8 mouse cellular contexts compared by ENCODE assay signal in the genomic region with DNA sequence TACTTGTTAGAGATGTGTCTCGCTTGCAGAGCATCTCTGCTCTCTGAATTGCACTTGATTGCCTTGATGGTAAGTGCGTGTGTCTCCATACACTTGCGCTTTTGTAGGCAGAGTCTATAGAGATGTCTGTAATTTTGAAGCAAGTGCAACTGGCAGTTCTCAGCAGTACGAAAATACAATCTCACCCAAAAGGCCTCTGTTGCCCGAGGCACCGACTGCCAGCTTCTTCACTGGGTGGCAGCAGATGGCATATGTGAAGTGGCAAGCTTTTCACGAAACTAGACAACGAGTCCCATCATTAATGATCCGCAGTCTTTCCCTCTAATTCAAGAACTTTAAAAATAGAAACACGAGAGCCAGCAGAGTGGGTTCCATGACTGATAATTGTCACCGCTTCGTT. TPM values are rescaled to one million over a fixed set of nuclear protein-coding genes. Genes with fewer than 3 reads are reported as not detected.
A peak's percentile ranks its signal among the peaks of the same experiment; 100 is the strongest.
DNase-seq lines count a peak whose midpoint lies in the region; ATAC-seq and TF ChIP-seq lines count a peak whose summit lies in the region.

No protein-coding gene starts in this region.

- TF ChIP-seq POLR2A in brain, embryonic 14.5 days (IDR thresholded peaks at IDR 0.05; ENCODE audit: borderline replicate concordance, extremely low read depth, insufficient read depth, insufficient read length, poor library complexity, severe bottlenecking): no peak
- no peak for TF ChIP-seq POLR2A in cortical plate, adult 2 months (IDR thresholded peaks at IDR 0.05; ENCODE audit: extremely low read depth, insufficient read depth, low read length)

- H3K4me3 ChIP-seq in cortical plate, adult 2 months (ENCODE audit: insufficient read depth, low read length): no peak overlapping the region

- intact Hi-C loops in left cerebral cortex, postnatal 4 days (cut with DNase I): no loop called here
- intact Hi-C loops in gastrocnemius, postnatal 36 days (cut with DNase I): no loop called here

- no peak for DNase-seq in frontal cortex, postnatal 10 days (ENCODE audit: low spot score in 2 of 2)
- peak; percentile 84 for DNase-seq in brain, embryonic 14.5 days (ENCODE audit: low read depth)
- peak; percentile 69 for DNase-seq in left cerebral cortex, postnatal 4 days
- no peak for DNase-seq in embryo, embryonic 10 days (ENCODE audit: low spot score)
- no peak for DNase-seq in thymus, postnatal 36 days
- DNase-seq in gastrocnemius, postnatal 36 days: no peak

- peak; percentile 32; the same call in 1 of the 2 replicates for ATAC-seq in frontal cortex, adult (ENCODE audit: low TSS enrichment)

- H3K27ac ChIP-seq in cortical plate, adult 2 months (ENCODE audit: insufficient read depth, low read length): 0 out of 2 replicates have a peak overlapping the region, but pooled peaks have one; percentile 58

- TF ChIP-seq CTCF in brain, embryonic 14.5 days (IDR thresholded peaks at IDR 0.05; ENCODE audit: borderline replicate concordance, extremely low read depth, insufficient read depth, insufficient read length): no peak
- no peak for TF ChIP-seq CTCF in cortical plate, adult 2 months (IDR thresholded peaks at IDR 0.05; ENCODE audit: extremely low read depth, insufficient read depth, low read length)

- H3K4me1 ChIP-seq in cortical plate, adult 2 months (ENCODE audit: control insufficient read depth, insufficient read depth, low read length): peaks cover 20% of the 10 kb centered on the region

RNA-seq across cellular contexts. Expression of gene Ppm1h, which starts 37.3 kb away (rescaled TPM):
- 5.9 and 13.4 TPM in 2 replicates for polyA plus RNA-seq in brain, embryonic 14.5 days (2012; rRNA removed)
- polyA plus RNA-seq in cortical plate, adult 2 months (2012; rRNA removed): 34.2 and 38.3 TPM in 2 replicates
- total RNA-seq in left cerebral cortex, postnatal 4 days (2021): 10 to 100 TPM; 63.3 to 68.3 TPM
- 1 to 10 TPM; 1.1 to 2.6 TPM for total RNA-seq in gastrocnemius, postnatal 36 days (2021)

Comparison
In these comparisons a context has a peak if more than half of its experiments do, and no peak if none do; other contexts are left out.
1. DNase-seq: peak in brain, embryonic 14.5 days (single experiment) and left cerebral cortex, postnatal 4 days (single experiment); none in frontal cortex, postnatal 10 days (0 of 2), embryo, embryonic 10 days (single experiment), thymus, postnatal 36 days (0 of 2) and gastrocnemius, postnatal 36 days (0 of 2).
2. RNA of gene Ppm1h, which starts 37.3 kb away (total RNA-seq): 63.3 to 68.3 TPM in left cerebral cortex, postnatal 4 days; 1.1 to 2.6 TPM in gastrocnemius, postnatal 36 days; every median in the first group is over 10 times any median in the second.